Mouse (Mus musculus) hindbrain, embryonic 12.5 days (tissue): ENCODE data around the gene Tenm3. TPM values are rescaled to one million over a fixed set of nuclear protein-coding genes. Genes with fewer than 3 reads are reported as not detected.

ENCODE experiments used
- ATAC-seq: fragments of 200-750 bp; cut with Nextera tagmentation; 2 replicates; pipeline ENCODE4 v1.8.0; 2017; ENCODE audit warnings: moderate TSS enrichment; ENCODE audit not compliant: low FRiP score
- H3K27ac ChIP-seq: fragments of 300-500 bp; sonication (generic); 2 replicates; pipeline ENCODE4 v1.5.1; 2016; ENCODE audit warnings: mild to moderate bottlenecking
- H3K27me3 ChIP-seq: fragments of 300-500 bp; sonication (generic); 2 replicates; pipeline ENCODE4 v1.6.1; 2016; ENCODE audit warnings: mild to moderate bottlenecking
- H3K36me3 ChIP-seq: fragments of 300-500 bp; sonication (generic); 2 replicates; pipeline ENCODE4 v1.6.1; 2016; ENCODE audit warnings: mild to moderate bottlenecking
- H3K4me1 ChIP-seq: fragments of 300-500 bp; sonication (generic); 2 replicates; pipeline ENCODE4 v1.6.1; 2016
- H3K4me2 ChIP-seq: fragments of 300-500 bp; sonication (generic); replicated peaks from 2 replicates; pipeline ENCODE4 v1.6.1; 2016; ENCODE audit warnings: mild to moderate bottlenecking
- H3K4me3 ChIP-seq: fragments of 300-500 bp; sonication (generic); 2 replicates; pipeline ENCODE4 v1.5.1; 2016; ENCODE audit warnings: mild to moderate bottlenecking
- H3K9ac ChIP-seq: fragments of 300-500 bp; sonication (generic); 2 replicates; pipeline ENCODE4 v1.6.1; 2016; ENCODE audit warnings: mild to moderate bottlenecking, moderate library complexity
- H3K9me3 ChIP-seq: fragments of 300-500 bp; sonication (generic); replicated peaks from 2 replicates; pipeline ENCODE4 v1.6.1; 2016; ENCODE audit warnings: mild to moderate bottlenecking
- WGBS: fragments of 180-500 bp; shearing (Covaris S2); methylation state at CpG from one replicate; pipeline ENCODE4 v1.1.7; 2016; 5-methylcytosine and 5-hydroxymethylcytosine counted together
- polyA plus RNA-seq: library from polyadenylated mRNA; unstranded; fragments of >200 nt; fragmentation: Nextera tagmentation; extraction: Ambion mirVana; gene quantifications from 2 replicates; pipeline ENCODE4 v1.2.1, GENCODE M21; 2016

Gene Tenm3
- polyA plus RNA-seq, 1 experiment from 2014 or later = 52.8 TPM

GRCm38 (mm10) chr8:48842516-48842990 is 1.2 kb downstream of the Tenm3 start:
- Histone ChIP-seq H3K27ac (peak overlapping the region; percentile 76), H3K27me3 (peaks cover 34% of the 10 kb centered on the region), H3K4me3 (peak overlapping the region; percentile 77), H3K4me2 (peak overlapping the region; percentile 85), H3K9ac (peak overlapping the region; percentile 86), H3K4me1 (peaks cover 27% of the 10 kb centered on the region), H3K36me3 (no peaks in the 10 kb centered on the region), H3K9me3 (no peaks in the 10 kb centered on the region)
- WGBS = 1% methylated on average over 11 of the region's 11 CpGs
- peak; percentile 26 for ATAC-seq

DNA sequence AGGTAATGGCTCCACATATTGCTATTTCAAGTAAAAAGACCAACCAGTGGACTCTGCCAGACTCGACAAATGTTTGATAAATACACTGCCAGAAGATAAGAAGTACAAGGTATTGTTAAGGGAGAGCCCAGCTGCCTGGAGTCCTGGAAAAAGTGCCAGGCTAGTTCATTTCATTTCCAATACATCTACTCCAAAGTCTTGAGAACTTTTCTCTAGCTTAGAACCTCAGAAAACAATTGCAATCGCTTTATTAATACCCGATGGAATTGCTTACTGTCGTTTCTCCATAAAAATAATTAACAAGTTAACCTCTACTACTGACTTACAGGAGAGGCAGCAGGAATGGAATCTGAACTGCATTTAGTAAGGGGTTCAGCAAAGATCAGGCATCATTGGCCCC is 1.7 kb downstream of the Tenm3 start:
- Histone ChIP-seq H3K27ac (no peak overlapping the region), H3K9me3 (no peaks in the 10 kb centered on the region), H3K4me3 (peak overlapping the region; percentile 77), H3K27me3 (peaks cover 29% of the 10 kb centered on the region), H3K4me2 (peak overlapping the region; percentile 85), H3K4me1 (peaks cover 23% of the 10 kb centered on the region), H3K9ac (no peak overlapping the region), H3K36me3 (no peaks in the 10 kb centered on the region)
- WGBS = 5% methylated on average over 4 of the region's 4 CpGs
- no peak for ATAC-seq

- H3K9ac ChIP-seq = no peak overlapping the region
- WGBS = 56% methylated on average over 2 of the region's 2 CpGs
- H3K27me3 ChIP-seq = no peaks in the 10 kb centered on the region
- no peak for ATAC-seq
- H3K36me3 ChIP-seq = no peaks in the 10 kb centered on the region
- H3K4me1 ChIP-seq = 0 out of 2 replicates have a peak, but pooled peaks cover 3% of the 10 kb centered on the region
- H3K4me3 ChIP-seq = no peak overlapping the region
- no peak overlapping the region for H3K4me2 ChIP-seq
- H3K27ac ChIP-seq = no peak overlapping the region
- H3K9me3 ChIP-seq = no peaks in the 10 kb centered on the region
These were observed 8.0 kb downstream of the Tenm3 start for GRCm38 (mm10) chr8:48835745-48836144.

DNA sequence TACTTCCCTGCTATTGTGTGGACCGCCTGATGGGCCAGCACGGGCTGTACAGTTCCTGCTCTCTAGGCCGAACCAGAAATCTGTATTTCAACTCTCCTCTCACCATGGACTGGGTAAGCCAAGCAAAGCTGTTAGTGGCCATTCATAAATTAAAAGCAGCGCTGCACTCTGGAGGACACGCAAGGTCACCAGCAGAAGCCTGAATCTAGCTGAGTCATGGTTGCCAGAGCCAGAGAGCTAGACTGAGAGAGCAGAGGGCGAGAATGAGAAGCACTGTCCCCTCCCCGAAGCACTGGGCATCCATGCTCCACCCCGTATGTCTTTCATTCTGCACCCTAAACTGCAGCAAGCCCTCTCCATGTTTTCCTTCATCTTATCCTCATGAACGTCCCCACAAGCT is 16.3 kb downstream of the Tenm3 start:
- no peaks in the 10 kb centered on the region for H3K36me3 ChIP-seq
- WGBS = 67% methylated on average over 9 of the region's 9 CpGs
- ATAC-seq = no peak
- no peak overlapping the region for H3K4me2 ChIP-seq
- no peak overlapping the region for H3K9ac ChIP-seq
- no peaks in the 10 kb centered on the region for H3K27me3 ChIP-seq
- H3K4me1 ChIP-seq = no peaks in the 10 kb centered on the region
- H3K4me3 ChIP-seq = no peak overlapping the region
- no peaks in the 10 kb centered on the region for H3K9me3 ChIP-seq
- no peak overlapping the region for H3K27ac ChIP-seq

GRCm38 (mm10) chr8:48825666-48826065 is 18.1 kb downstream of the Tenm3 start:
- no peaks in the 10 kb centered on the region for H3K36me3 ChIP-seq
- 90% methylated on average over 7 of the region's 7 CpGs for WGBS
- H3K4me1 ChIP-seq = no peaks in the 10 kb centered on the region
- ATAC-seq = no peak
- H3K27me3 ChIP-seq = no peaks in the 10 kb centered on the region
- no peak overlapping the region for H3K27ac ChIP-seq
- no peak overlapping the region for H3K4me3 ChIP-seq
- H3K9ac ChIP-seq = no peak overlapping the region
- no peak overlapping the region for H3K4me2 ChIP-seq
- no peaks in the 10 kb centered on the region for H3K9me3 ChIP-seq

DNA sequence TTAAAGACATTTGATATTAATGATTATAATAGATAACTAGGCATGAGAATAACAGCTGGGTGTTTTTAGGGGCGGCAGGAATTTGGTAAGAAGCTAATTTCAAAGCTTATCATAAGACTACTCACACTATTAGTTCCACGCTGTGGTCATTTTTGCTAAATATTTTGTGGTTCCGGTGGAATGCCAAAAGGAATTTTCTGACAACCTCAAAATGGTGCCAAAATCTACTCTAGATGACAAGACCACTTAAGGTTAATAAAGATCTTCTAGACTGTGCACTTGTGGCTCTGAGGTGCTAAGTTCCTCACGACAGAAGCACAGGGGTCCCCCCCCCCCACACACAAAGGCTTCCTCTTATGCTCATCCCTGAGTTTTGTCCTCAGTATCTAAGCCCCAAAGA is 21.5 kb downstream of the Tenm3 start:
- no peaks in the 10 kb centered on the region for H3K27me3 ChIP-seq
- no peaks in the 10 kb centered on the region for H3K36me3 ChIP-seq
- H3K4me3 ChIP-seq = no peak overlapping the region
- no peak overlapping the region for H3K27ac ChIP-seq
- ATAC-seq = no peak
- H3K4me1 ChIP-seq = no peaks in the 10 kb centered on the region
- no peaks in the 10 kb centered on the region for H3K9me3 ChIP-seq
- no peak overlapping the region for H3K9ac ChIP-seq
- no peak overlapping the region for H3K4me2 ChIP-seq
- 84% methylated on average over 4 of the region's 4 CpGs for WGBS

GRCm38 (mm10) chr8:48819962-48820361 is 23.8 kb downstream of the Tenm3 start:
- H3K27me3 ChIP-seq = no peaks in the 10 kb centered on the region
- no peak overlapping the region for H3K4me3 ChIP-seq
- H3K4me2 ChIP-seq = no peak overlapping the region
- no peak overlapping the region for H3K9ac ChIP-seq
- H3K36me3 ChIP-seq = no peaks in the 10 kb centered on the region
- no peaks in the 10 kb centered on the region for H3K4me1 ChIP-seq
- ATAC-seq = no peak
- no peaks in the 10 kb centered on the region for H3K9me3 ChIP-seq
- no peak overlapping the region for H3K27ac ChIP-seq
- WGBS = 58% methylated on average over 6 of the region's 6 CpGs

DNA sequence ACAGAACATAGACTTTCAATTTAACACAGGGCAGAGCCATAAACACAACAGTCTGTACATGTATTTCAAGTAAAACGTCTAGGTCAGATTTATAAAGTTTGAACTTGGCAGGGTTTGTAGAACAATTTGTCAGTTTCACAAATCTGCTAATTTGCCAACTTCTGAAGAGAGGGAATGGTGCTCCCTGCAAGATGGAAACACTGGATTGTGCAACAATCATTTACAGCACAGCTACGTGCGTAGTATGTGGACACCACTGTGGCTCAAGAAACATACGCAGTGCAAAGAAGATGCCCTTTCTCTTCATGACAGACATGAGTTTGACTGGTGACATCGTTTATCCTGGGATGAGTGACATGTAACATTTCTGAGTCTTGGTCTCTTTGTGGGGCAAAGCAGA is 24.4 kb downstream of the Tenm3 start:
- 74% methylated on average over 5 of the region's 5 CpGs for WGBS
- no peak overlapping the region for H3K4me2 ChIP-seq
- no peak overlapping the region for H3K9ac ChIP-seq
- H3K4me3 ChIP-seq = no peak overlapping the region
- H3K9me3 ChIP-seq = no peaks in the 10 kb centered on the region
- no peak for ATAC-seq
- no peaks in the 10 kb centered on the region for H3K36me3 ChIP-seq
- no peak overlapping the region for H3K27ac ChIP-seq
- H3K27me3 ChIP-seq = no peaks in the 10 kb centered on the region
- no peaks in the 10 kb centered on the region for H3K4me1 ChIP-seq

DNA sequence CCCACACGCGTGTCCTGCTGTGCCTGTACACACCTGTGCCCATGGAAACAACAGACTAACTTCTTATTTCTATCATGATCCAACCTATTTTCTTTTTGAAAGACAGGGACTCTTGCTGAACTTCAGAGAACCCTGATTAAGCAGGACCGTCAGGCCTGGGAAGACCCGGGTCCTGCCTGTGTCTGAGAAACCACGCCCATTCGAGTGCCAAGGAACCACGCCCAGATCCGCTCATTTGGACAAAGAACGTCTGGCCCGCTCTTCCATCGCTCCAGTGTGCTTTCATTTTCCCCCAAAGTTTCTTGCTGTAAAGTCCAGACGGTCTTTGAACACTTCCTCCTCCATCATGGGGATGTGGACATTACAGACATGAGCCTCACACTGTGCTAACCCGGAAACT is 26.8 kb downstream of the Tenm3 start:
- no peak for ATAC-seq
- Histone ChIP-seq H3K36me3 (no peaks in the 10 kb centered on the region), H3K4me1 (0 out of 2 replicates have a peak, but pooled peaks cover 2% of the 10 kb centered on the region), H3K9me3 (no peaks in the 10 kb centered on the region), H3K9ac (no peak overlapping the region), H3K27me3 (no peaks in the 10 kb centered on the region), H3K4me3 (no peak overlapping the region), H3K27ac (no peak overlapping the region), H3K4me2 (no peak overlapping the region)
- WGBS = 59% methylated on average over 13 of the region's 13 CpGs

DNA sequence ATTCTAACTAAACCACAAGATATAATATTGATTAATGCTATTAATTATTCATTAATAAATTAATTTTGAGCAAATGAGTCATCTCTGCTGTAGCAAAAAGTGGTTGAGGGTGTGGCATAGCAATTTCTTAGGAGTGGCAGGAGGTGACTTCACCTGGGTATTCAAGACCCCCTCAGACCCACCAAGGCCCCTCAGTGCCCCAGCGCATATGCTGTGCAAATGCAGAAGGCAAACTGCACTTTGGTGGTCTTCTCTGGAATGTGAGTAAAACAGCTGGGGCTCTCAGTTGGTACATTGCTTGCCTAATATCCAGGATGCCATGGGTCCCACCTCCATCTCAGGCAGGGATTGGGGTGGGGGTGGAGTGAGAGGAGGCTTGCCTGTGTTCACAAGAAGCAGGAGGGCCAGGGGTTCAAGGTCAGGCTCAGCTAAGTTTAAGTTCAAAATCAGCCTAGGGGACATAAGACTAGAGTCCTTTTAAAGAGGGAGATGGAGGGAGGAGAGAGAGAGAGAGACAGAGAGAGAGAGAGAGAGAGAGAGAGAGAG is 31.5 kb downstream of the Tenm3 start:
- H3K9me3 ChIP-seq = no peaks in the 10 kb centered on the region
- ATAC-seq = no peak
- H3K9ac ChIP-seq = no peak overlapping the region
- H3K4me3 ChIP-seq = no peak overlapping the region
- H3K36me3 ChIP-seq = no peaks in the 10 kb centered on the region
- no peaks in the 10 kb centered on the region for H3K27me3 ChIP-seq
- WGBS = 93% methylated on average over 1 of the region's 1 CpGs
- H3K4me1 ChIP-seq = peaks cover 6% of the 10 kb centered on the region; the same call in 1 of the 2 replicates
- H3K4me2 ChIP-seq = no peak overlapping the region
- no peak overlapping the region for H3K27ac ChIP-seq

DNA sequence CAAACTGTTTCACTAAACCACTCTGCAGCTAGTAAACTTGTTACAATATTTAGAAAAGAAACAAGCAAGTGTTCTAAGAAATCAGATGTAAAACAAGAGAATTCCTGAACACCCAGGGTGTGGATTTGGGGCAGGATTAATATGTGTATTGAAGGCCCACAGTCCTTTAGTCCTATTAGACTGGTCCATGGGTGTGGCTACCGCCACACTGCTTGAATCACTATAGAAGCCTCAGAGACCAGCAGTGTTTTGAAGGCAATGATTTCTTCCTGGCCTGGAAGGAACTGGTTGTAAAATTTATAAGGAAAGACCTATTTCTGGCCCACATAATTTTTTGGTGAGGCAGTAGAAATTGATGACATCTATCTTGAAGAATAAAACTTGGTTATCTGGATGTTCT is 33.1 kb downstream of the Tenm3 start:
- Histone ChIP-seq H3K4me3 (no peak overlapping the region), H3K27ac (no peak overlapping the region), H3K36me3 (no peaks in the 10 kb centered on the region), H3K4me1 (peaks cover 6% of the 10 kb centered on the region; the same call in 1 of the 2 replicates), H3K27me3 (no peaks in the 10 kb centered on the region), H3K9ac (no peak overlapping the region), H3K4me2 (no peak overlapping the region), H3K9me3 (no peaks in the 10 kb centered on the region)
- 67% methylated on average over 1 of the region's 1 CpGs for WGBS
- ATAC-seq = no peak

DNA sequence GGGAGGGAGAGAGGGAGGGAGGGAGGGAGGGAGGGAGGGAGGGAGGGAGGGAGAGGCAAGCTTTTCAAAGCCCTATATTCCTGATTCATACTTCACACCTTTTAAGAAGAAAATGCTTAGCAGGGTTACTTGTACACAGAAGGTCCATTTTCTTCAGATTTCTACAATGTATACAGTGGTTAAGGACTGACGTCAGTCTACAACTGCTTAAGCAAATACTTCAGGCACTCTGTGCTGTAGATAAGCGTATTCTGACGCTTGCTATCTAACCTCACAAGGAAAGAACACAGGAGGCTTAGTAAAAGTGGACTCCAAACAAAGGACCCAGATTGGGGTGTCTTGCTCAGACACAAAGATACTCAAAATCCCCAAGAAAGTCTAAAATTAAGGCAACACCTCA is 34.6 kb downstream of the Tenm3 start:
- H3K36me3 ChIP-seq = no peaks in the 10 kb centered on the region
- WGBS = 53% methylated on average over 3 of the region's 3 CpGs
- H3K9ac ChIP-seq = no peak overlapping the region
- H3K27me3 ChIP-seq = no peaks in the 10 kb centered on the region
- H3K4me3 ChIP-seq = no peak overlapping the region
- no peak overlapping the region for H3K27ac ChIP-seq
- no peaks in the 10 kb centered on the region for H3K9me3 ChIP-seq
- no peak for ATAC-seq
- peaks cover 6% of the 10 kb centered on the region; the same call in 1 of the 2 replicates for H3K4me1 ChIP-seq
- no peak overlapping the region for H3K4me2 ChIP-seq

GRCm38 (mm10) chr8:48803070-48803469 is 40.7 kb downstream of the Tenm3 start:
- no peak overlapping the region for H3K4me3 ChIP-seq
- no peak for ATAC-seq
- no peak overlapping the region for H3K27ac ChIP-seq
- H3K4me2 ChIP-seq = no peak overlapping the region
- 87% methylated on average over 8 of the region's 8 CpGs for WGBS
- H3K36me3 ChIP-seq = no peaks in the 10 kb centered on the region
- H3K9ac ChIP-seq = no peak overlapping the region
- no peaks in the 10 kb centered on the region for H3K9me3 ChIP-seq
- H3K4me1 ChIP-seq = peaks cover 4% of the 10 kb centered on the region
- H3K27me3 ChIP-seq = no peaks in the 10 kb centered on the region
